Mouse (Mus musculus) C2C12 (cell line): ENCODE measurements at regions not wholly inside any gene's neighbourhood (a gene's known extent, or its start where the extent isn't known, plus 50 kb on each side); places are given as distances from the start of the nearest gene placed in this dataset.

Experiments
- H3K27me3 ChIP-seq: one replicate; pipeline ENCODE4 v1.6.1; 2011; ENCODE audit not compliant: control insufficient read depth, insufficient read depth, insufficient read length
- H3K36me3 ChIP-seq: one replicate; pipeline ENCODE4 v1.6.1; 2011; ENCODE audit not compliant: control insufficient read depth, insufficient read depth
- H3K4me3 ChIP-seq: one replicate; pipeline ENCODE4 v1.5.1; 2011; ENCODE audit warnings: mild to moderate bottlenecking, control low read depth; ENCODE audit not compliant: poor library complexity, insufficient read depth, severe bottlenecking
- H3K79me2 ChIP-seq: one replicate; pipeline ENCODE4 v1.6.1; 2011; ENCODE audit not compliant: control insufficient read depth, insufficient read depth
- H3K79me3 ChIP-seq: one replicate; pipeline ENCODE4 v1.6.1; 2011; ENCODE audit warnings: low read depth, control low read depth
- H3ac ChIP-seq: one replicate; pipeline ENCODE3; 2011; ENCODE audit warnings: low read depth; ENCODE audit not compliant: control insufficient read depth, insufficient read length
- CEBPB ChIP-seq: IDR thresholded peaks from one replicate; pipeline ENCODE4 v1.6.1; 2011; ENCODE audit warnings: low read depth, mild to moderate bottlenecking, control low read depth, moderate library complexity
- CTCF ChIP-seq: IDR thresholded peaks from one replicate; pipeline ENCODE4 v1.5.1; 2011; ENCODE audit not compliant: control insufficient read depth, insufficient read depth, insufficient read length
- FOSL1 ChIP-seq: IDR thresholded peaks from one replicate; pipeline ENCODE4 v1.8.0; 2011; ENCODE audit warnings: mild to moderate bottlenecking, low read length; ENCODE audit not compliant: poor library complexity, insufficient read depth, severe bottlenecking
- MAX ChIP-seq: IDR thresholded peaks from one replicate; pipeline ENCODE4 v1.6.1; 2011; ENCODE audit warnings: mild to moderate bottlenecking, control low read depth
- MYOD1 ChIP-seq: IDR thresholded peaks from one replicate; pipeline ENCODE4 v1.6.1; 2011; ENCODE audit warnings: low read depth; ENCODE audit not compliant: control insufficient read depth, insufficient read length
- MYOG ChIP-seq: IDR thresholded peaks from one replicate; pipeline ENCODE4 v1.6.1; 2011; ENCODE audit not compliant: control insufficient read depth, insufficient read length; ENCODE audit errors: extremely low read depth
- USF1 ChIP-seq: IDR thresholded peaks from one replicate; pipeline ENCODE4 v1.6.1; 2011; ENCODE audit warnings: low read depth, mild to moderate bottlenecking, control low read depth, moderate library complexity

DNA sequence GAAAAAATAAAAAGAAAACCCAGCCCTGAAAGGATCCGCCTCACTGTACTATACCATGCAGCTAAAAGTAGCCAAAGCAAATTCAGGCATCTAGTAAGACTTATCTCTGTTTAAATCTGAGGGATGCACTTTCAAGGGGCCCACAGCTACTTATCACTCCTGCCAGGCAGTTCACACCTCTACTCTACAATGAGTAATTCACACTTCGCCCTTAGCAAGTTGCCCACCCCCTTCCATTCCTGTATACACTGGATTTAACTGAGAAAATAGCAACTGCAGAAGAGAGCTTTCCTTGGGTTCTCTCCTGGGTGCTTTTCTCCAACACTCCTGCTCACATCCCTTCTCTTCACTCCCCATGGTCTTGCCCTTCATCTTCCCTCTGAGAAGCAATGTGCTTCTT lies 142.4 kb upstream of the Mgat5 start:
- H3K27me3 ChIP-seq: no peaks in the 10 kb centered on the region
- H3K36me3 ChIP-seq: no peaks in the 10 kb centered on the region
- no peak overlapping the region for H3K4me3 ChIP-seq
- H3ac ChIP-seq: no peak overlapping the region
- H3K79me3 ChIP-seq: no peaks in the 10 kb centered on the region
- no peaks in the 10 kb centered on the region for H3K79me2 ChIP-seq
- TF ChIP-seq CEBPB: no peak
- no peak for TF ChIP-seq MYOG
- TF ChIP-seq FOSL1: no peak
- no peak for TF ChIP-seq USF1
- no peak for TF ChIP-seq MAX
- TF ChIP-seq MYOD1: no peak
- TF ChIP-seq CTCF: no peak

DNA sequence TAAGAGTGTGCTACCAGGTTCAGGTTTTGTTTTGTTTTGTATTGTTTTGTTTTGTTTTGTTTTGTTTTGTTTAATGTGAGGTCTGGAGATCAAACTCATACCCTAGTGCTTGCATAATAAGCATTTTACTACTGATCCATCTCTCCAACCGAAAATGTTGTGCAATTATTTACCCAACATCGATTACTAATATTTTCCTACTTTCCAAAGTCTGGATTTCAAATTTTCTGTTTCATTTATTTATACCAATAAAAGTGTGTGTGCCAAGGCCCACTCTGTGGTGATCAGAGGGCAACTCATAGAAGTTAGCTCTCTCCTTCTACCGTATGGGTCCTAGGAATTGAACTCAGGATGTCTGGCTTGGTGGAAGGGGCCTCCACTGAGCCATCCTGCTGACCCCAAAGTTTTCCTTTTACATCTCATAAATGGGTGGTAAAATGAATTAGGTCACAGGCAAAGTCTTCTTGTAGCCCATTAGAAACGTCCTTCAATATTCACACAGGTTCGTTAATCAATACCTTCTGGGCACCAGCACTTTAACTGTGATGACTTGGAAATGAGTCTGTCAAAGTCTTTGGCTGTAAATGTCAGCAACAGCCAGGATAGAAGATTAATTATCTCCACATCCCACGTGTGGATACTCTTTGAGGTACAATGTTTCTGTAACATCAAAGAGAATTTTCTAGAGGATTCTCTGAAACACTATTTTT lies 158.9 kb upstream of the Mgat5 start:
- H3K4me3 ChIP-seq: no peak overlapping the region
- H3K79me2 ChIP-seq: no peaks in the 10 kb centered on the region
- H3K27me3 ChIP-seq: no peaks in the 10 kb centered on the region
- TF ChIP-seq FOSL1 (no peak), MYOD1 (no peak), CTCF (no peak), MAX (no peak), MYOG (no peak), CEBPB (no peak), USF1 (no peak)
- H3ac ChIP-seq: no peak overlapping the region
- H3K36me3 ChIP-seq: no peaks in the 10 kb centered on the region
- H3K79me3 ChIP-seq: no peaks in the 10 kb centered on the region

DNA sequence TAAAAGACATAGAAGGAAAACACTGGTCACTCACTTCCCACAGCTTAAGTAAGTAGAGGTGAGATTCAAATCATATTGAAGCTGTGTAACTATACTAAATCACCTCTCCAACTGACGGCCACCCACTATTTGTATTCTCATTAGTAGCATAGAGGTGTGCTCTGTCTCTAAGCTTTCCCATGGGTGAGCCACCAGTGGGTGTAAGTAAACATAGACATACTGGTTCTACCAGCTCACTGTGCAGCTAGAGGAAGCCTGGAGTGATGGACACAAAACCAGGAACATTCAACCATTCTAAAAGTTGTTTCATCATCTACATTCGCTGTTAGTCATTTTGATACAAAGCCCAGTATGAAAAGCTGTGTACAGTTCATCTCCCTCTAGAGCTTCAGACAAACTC lies 170.1 kb upstream of the Mgat5 start:
- Histone ChIP-seq H3K4me3 (no peak overlapping the region), H3K27me3 (no peaks in the 10 kb centered on the region), H3ac (no peak overlapping the region), H3K36me3 (no peaks in the 10 kb centered on the region), H3K79me3 (no peaks in the 10 kb centered on the region), H3K79me2 (no peaks in the 10 kb centered on the region)
- TF ChIP-seq MAX (no peak), MYOD1 (no peak), FOSL1 (no peak), CTCF (no peak), USF1 (no peak), CEBPB (no peak), MYOG (no peak)

DNA sequence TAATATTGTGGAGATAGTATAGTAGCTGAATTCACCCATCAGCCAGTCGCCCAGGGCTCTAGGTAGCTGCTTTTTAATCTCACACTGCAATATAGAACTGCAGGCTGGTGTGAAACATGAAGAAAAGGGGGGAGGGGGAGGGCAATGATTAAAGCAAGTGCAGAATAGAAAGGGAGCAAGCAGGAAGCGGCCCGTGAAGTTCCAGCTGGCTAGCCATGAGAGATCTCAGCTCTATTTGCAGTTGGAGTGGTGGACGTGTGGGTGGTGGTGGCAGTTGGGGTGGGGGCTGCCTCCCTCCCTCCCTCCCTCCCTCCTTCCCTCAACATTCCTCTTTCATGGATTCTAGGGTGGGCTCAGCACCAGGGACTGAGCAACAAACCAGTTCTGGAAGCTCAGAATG lies 173.3 kb upstream of the Mgat5 start:
- no peaks in the 10 kb centered on the region for H3K79me2 ChIP-seq
- H3K79me3 ChIP-seq: no peaks in the 10 kb centered on the region
- no peaks in the 10 kb centered on the region for H3K27me3 ChIP-seq
- no peak for TF ChIP-seq MYOG
- no peak for TF ChIP-seq CTCF
- no peak for TF ChIP-seq FOSL1
- no peak for TF ChIP-seq USF1
- TF ChIP-seq MYOD1: no peak
- no peak for TF ChIP-seq MAX
- H3K36me3 ChIP-seq: no peaks in the 10 kb centered on the region
- no peak overlapping the region for H3ac ChIP-seq
- H3K4me3 ChIP-seq: no peak overlapping the region

DNA sequence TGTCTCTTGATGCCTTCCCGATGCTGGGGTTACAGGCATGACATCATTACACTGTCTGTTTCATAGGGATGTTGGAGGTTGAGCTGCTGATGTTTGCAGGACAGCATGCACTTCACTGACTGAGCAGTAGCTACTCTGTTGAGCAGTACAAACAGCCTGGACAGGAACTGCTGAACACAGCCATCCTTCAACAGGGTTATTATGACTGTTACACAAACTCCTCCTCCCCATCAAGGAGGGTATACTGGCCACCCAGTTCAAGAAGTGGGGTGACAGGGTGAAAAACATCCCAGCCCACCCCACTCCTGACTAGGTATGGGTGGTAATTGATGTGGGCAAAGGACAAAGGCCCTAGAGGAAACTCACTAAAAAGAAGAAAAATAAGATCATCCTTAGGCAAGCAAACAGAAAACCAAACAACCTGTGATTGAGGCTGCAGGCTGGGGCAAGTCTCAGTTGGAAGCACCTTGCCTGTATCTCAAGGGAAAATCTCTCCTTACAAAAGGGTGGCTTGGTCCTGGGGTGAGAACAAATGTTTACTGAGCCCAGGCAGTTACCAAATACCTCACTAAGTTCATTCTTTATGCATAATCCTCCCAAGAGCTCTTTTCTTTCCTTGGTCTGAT lies 175.8 kb upstream of the Mgat5 start:
- Histone ChIP-seq H3K79me3 (no peaks in the 10 kb centered on the region), H3K27me3 (no peaks in the 10 kb centered on the region), H3K36me3 (no peaks in the 10 kb centered on the region), H3K4me3 (no peak overlapping the region), H3ac (no peak overlapping the region), H3K79me2 (no peaks in the 10 kb centered on the region)
- no peak for TF ChIP-seq FOSL1
- TF ChIP-seq MAX: no peak
- no peak for TF ChIP-seq USF1
- TF ChIP-seq CTCF: no peak
- TF ChIP-seq MYOD1: no peak
- no peak for TF ChIP-seq MYOG
- TF ChIP-seq CEBPB: no peak
